Mouse (Mus musculus): ENCODE data around the gene Insig1.

Insig1 gene

DNA sequence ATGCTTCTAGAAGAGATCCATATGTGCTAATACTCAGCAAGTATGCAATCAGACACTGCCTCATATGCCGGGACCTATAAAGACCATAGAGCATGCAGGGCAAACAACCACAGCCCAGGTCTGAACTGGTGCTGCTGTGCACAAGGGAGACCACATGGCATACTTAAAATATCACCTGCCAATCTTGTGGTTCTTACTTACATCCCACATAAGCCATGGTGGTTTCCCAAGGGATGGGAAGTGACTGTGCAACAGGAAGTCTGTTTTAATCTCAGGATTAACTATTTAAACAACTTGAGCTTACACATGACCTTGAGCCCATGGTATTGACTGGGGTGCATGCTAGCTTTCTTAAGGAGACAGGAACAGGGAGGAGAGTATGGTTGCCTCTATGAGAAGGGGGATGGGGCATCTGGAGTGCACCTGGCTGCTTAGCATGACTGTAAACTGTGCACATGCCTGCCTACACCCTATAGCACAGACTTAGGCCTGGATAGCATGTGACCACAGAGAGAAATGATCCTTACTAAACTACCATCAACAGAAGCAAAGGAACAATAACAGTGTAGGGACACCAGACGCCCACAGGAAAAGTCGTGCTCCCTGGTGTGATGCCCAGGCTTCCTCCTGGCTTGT is 7.1 kb upstream of the Insig1 start:
- DNase-seq (ENCODE audit: low spot score in 2 of 2), result no peak

GRCm38 (mm10) chr5:28065275-28065674 is 5.9 kb upstream of the Insig1 start:
- DNase-seq (ENCODE audit: low spot score in 2 of 2), result no peak

DNA sequence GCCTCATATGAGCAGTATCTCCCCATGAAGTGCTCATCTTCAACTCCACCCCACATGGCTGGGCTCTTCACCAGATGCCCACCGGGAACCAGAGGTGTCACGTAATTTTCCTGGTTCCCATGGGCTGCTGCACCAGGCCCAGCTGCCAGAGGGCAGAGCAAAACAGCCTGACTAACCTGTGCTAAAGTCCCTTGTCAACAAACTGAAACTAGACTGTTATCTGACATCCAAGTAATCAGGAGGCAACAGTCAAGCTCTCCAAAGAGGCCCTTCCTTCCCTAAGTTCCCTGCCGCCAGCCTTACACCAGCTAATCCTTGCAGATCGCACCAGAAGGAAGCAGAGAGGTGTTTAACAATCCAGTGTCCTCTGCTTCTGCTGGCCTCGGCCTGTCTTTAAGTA is 4.9 kb upstream of the Insig1 start:
- DNase-seq (ENCODE audit: low spot score in 2 of 2), result no peak

GRCm38 (mm10) chr5:28070149-28070827 is 875 bp upstream of the Insig1 start:
- DNase-seq (ENCODE audit: low spot score in 2 of 2), result no peak

DNA sequence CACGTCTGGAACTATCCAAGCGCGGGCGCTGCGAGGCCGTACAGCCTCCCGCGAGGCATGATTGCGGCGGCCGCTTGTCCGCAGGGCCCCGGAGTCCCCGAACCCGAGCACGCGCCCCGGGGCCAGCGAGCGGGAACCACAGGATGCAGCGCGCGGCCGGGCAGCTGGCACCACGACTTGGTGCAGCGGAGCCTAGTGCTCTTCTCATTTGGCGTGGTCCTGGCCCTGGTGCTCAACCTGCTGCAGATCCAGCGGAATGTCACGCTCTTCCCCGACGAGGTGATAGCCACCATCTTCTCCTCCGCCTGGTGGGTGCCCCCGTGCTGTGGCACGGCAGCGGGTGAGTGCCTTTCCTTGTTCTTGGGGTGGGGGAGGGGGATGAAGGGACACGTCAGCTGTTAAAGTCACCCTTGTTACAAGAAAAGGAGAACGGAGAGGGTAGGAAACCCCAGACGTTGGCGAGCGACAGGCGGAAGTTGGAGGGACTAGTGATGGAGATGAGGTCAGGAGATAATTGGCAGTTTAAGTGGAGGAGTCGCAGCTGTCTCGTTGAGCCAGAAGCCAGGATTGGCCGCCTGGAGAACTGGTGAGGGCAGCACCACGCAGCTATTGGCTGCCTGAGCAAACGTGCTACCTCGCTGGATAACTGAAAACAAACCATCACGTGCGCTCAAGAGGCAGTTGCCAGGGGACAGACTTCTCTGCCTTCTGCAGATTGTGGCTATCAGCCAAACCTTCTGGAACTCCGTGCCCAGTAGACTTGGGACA is 477 bp downstream of the Insig1 start:
- peak; percentile 34 to 53 for DNase-seq (ENCODE audit: low spot score in 2 of 2)

DNA sequence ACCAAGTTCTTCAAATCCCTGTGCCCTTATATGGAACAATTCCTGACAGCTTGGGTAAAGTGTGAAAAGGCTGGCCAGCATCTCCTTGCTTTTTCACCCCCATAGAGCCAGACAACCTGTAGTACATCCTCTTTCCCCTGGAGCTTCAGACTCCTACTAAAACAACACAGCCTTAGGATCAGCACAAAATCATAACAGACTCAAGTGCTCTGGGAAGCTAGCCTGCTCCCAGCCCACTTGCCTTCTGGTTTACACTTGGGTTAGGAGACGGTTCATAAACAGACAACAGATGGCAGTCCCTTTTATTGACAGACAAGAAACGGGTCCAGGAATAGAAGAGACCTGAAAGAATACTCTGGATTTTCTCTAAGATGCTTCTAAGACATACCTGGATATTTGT is 8.3 kb downstream of the Insig1 start:
- no peak for DNase-seq (ENCODE audit: low spot score in 2 of 2)

GRCm38 (mm10) chr5:28081127-28081526 is 10.0 kb downstream of the Insig1 start:
- no peak for DNase-seq (ENCODE audit: low spot score in 2 of 2)

- DNase-seq (ENCODE audit: low spot score in 2 of 2), result no peak
Measured at GRCm38 (mm10) chr5:28081822-28082221, 10.7 kb downstream of the Insig1 start.

DNA sequence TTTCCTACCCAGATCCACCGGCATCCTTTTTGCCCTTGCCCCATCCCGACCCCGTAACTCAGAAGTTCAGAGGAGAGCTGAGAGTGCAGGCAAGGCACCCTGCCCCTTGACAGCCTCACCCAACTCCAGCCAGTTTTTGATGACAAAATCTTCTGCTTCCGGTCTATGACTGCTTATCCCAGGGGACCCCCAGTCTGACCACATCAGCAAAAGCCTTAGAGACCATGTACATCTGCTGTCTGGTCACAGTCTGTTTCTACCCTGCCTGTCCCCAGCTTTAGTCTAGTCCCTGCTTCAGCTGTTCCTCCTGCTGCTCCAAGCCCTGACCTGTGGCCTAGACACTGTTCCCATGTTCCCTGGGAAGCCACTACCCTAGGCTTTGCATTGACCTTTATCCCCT is 11.1 kb downstream of the Insig1 start:
- no peak for DNase-seq (ENCODE audit: low spot score in 2 of 2)

DNA sequence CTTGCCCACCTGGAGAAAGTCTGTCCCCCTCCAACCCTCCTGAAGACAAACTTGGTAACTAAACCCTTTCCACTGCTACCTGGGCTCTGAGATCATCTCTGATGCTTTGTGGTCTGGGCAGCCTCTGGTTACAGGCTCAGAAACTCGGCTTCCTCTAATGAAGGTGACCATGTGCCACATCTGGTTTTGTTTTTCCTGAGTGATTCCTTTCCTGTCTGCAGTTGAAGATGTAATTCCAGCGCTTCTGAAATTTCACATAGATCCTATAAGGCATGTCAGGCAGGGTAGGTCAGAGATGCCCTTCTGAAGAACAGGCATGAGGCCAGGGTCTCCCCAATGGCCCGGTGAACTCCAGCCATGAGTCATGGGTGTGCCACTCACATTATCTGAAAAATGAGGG is 11.6 kb downstream of the Insig1 start:
- no peak for DNase-seq (ENCODE audit: low spot score in 2 of 2)

DNA sequence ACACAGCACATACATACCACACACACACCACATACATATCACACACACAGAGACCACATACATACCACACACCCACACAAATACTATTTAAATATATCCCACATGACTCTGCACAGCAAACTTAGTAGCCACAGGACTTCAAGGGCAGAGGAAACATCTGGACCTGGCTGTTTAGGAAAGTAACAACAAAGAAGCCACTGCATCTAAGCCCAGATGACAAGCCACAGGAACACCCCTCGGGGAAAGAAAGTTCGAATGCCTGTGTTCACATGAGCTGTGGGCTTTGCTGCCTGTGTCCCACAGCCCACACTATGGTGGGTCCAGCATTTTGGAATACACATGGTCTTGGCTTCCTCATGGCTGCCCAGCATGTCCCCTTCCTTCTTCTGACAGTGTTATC is 13.6 kb downstream of the Insig1 start:
- DNase-seq (ENCODE audit: low spot score in 2 of 2), result no peak

GRCm38 (mm10) chr5:28090547-28090946 is 19.4 kb downstream of the Insig1 start:
- no peak for DNase-seq (ENCODE audit: low spot score in 2 of 2)

GRCm38 (mm10) chr5:28092327-28092726 is 21.2 kb downstream of the Insig1 start:
- no peak for DNase-seq (ENCODE audit: low spot score in 2 of 2)

- peak; percentile 46 to 71 for DNase-seq (ENCODE audit: low spot score in 2 of 2)
Measured at GRCm38 (mm10) chr5:28093874-28094273, 22.7 kb downstream of the Insig1 start.

DNA sequence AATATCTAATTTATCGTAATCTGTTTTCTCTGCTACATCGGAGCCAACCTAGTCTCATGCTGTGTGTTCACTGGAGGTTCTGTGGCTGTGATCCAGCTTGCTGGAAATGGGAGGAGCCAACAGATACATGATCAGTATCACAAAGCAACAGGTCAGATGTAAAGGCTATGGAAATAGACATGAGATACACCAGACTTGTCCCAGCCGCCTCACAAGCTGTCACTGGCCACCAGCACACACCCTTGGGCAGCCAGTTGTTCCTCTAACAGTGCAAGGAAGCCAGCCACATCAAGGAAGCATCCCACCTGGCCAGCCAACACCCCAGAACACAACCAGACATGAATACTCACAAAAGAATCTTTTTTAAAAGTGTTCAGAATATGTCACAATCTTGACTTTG is 23.2 kb downstream of the Insig1 start:
- DNase-seq (ENCODE audit: low spot score in 2 of 2), result no peak

- no peak for DNase-seq (ENCODE audit: low spot score in 2 of 2)
Measured at GRCm38 (mm10) chr5:28094846-28095245, 23.7 kb downstream of the Insig1 start.

GRCm38 (mm10) chr5:28095671-28096070 is 24.5 kb downstream of the Insig1 start:
- no peak for DNase-seq (ENCODE audit: low spot score in 2 of 2)

GRCm38 (mm10) chr5:28106966-28107365 is 35.8 kb downstream of the Insig1 start:
- no peak for DNase-seq (ENCODE audit: low spot score in 2 of 2)

DNA sequence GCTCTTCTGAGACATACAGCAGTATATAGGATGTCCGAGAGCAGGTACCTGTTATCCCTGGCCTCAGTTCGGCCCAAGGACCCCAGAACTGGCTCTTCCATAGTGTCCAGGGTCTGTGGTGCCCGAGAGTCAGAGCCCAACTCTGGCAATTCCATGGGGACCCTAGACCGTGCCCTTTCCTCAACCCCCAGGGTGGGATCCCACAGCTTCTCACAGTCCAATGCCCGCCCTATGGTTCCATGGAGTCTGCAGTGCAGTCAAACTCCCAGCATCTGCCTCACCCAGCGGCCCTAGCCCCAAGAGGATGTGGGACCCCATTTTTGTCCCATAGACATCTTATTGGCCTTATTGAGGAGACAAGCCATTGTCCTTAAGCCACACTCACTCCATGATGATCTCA is 36.8 kb downstream of the Insig1 start:
- no peak for DNase-seq (ENCODE audit: low spot score in 2 of 2)

- no peak for DNase-seq (ENCODE audit: low spot score in 2 of 2)
Measured at GRCm38 (mm10) chr5:28110881-28111280, 39.7 kb downstream of the Insig1 start.

- DNase-seq (ENCODE audit: low spot score in 2 of 2), result no peak
Measured at GRCm38 (mm10) chr5:28117251-28117880, 46.2 kb downstream of the Insig1 start.

DNA sequence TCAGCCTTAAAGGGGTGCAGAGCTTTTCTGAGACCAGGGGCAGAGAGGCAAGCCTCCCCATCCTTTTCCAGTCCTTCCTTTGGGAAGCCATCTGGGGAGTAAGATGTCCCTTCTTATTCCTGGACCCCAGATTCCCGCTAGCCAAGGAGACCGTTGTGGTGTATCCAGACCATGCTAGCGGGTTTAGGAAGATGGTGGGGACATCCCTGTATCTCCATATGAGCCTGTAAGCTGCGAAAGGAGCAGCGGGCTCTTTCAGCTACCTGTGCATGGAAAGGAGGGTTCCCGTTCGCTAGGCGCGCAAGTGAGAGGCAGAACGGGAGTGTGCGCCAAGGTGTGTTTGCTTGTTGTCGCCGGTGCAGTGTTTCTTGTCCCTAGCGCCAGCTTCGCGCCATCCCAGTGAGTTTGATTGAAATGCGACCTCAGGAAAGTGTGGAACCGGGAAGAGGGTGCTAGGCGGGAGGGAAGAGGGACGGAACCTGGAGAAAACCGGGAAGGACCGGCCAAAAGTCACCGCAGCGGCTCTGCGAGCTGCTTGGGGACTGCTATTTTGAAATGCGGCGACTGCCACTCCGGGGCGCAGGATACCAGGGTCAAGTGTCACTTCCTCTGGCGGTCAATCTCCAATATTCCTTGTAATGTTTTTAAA is 46.8 kb downstream of the Insig1 start:
- DNase-seq (ENCODE audit: low spot score in 2 of 2), result no peak

Measured in spleen, postnatal 14 days (tissue).